Mouse (Mus musculus) limb, embryonic 11.5 days (tissue): ENCODE data around the gene Decr2. TPM values are rescaled to one million over a fixed set of nuclear protein-coding genes. Genes with fewer than 3 reads are reported as not detected.
"Not testable (repeated sequence)": the region's sequence is repeated elsewhere in the genome, so short reads cannot be mapped to it uniquely, and the experiment has no call there.

Source experiments
- ATAC-seq: fragments of 200-750 bp; cut with Nextera tagmentation; 2 replicates; pipeline ENCODE4 v1.8.0; 2017; ENCODE audit warnings: low read depth; ENCODE audit not compliant: insufficient number of reproducible peaks, low FRiP score, low TSS enrichment
- DNase-seq: peaks from one replicate; pipeline ENCODE4 v3.0.0-alpha.2; 2015; ENCODE audit warnings: low spot score
- H3K27ac ChIP-seq: fragments of 300-500 bp; sonication (generic); replicated peaks from 2 replicates; pipeline ENCODE4 v1.5.1; 2014; ENCODE audit warnings: low read depth, mild to moderate bottlenecking, low read length
- H3K27me3 ChIP-seq: fragments of 300-500 bp; sonication (generic); 2 replicates; pipeline ENCODE4 v1.6.1; 2014; ENCODE audit warnings: mild to moderate bottlenecking, low read length, mixed read lengths; ENCODE audit not compliant: control insufficient read depth, insufficient read depth
- H3K36me3 ChIP-seq: fragments of 300-500 bp; sonication (generic); 2 replicates; pipeline ENCODE4 v1.6.1; 2014; ENCODE audit warnings: mild to moderate bottlenecking, low read length, moderate library complexity, mixed read lengths; ENCODE audit not compliant: control insufficient read depth, insufficient read depth
- H3K4me1 ChIP-seq: fragments of 300-500 bp; sonication (generic); 2 replicates; pipeline ENCODE4 v1.6.1; 2014; ENCODE audit warnings: low read length, mixed read lengths; ENCODE audit not compliant: control insufficient read depth, insufficient read depth
- H3K4me2 ChIP-seq: fragments of 300-500 bp; sonication (generic); 2 replicates; pipeline ENCODE4 v1.6.1; 2014; ENCODE audit warnings: low read depth, mild to moderate bottlenecking, moderate library complexity; ENCODE audit not compliant: severe bottlenecking
- H3K4me3 ChIP-seq: fragments of 300-500 bp; sonication (generic); 2 replicates; pipeline ENCODE4 v1.5.1; 2014; ENCODE audit warnings: low read depth, low read length
- H3K9ac ChIP-seq: fragments of 300-500 bp; sonication (generic); 2 replicates; pipeline ENCODE4 v1.6.1; 2014; ENCODE audit warnings: mild to moderate bottlenecking, low read length
- H3K9me3 ChIP-seq: fragments of 300-500 bp; sonication (generic); 2 replicates; pipeline ENCODE4 v1.6.1; 2016; ENCODE audit warnings: low read length; ENCODE audit not compliant: control insufficient read depth
- WGBS: fragments of 180-500 bp; shearing (Covaris S2); extraction: QIAGEN DNeasy Blood & Tissue Kit; methylation state at CpG from one replicate; pipeline ENCODE4 v1.1.7; 2014; 5-methylcytosine and 5-hydroxymethylcytosine counted together
- polyA plus RNA-seq: library from polyadenylated mRNA; unstranded; fragments of >200 nt; fragmentation: Nextera tagmentation; extraction: Ambion mirVana; gene quantifications from 2 replicates; pipeline ENCODE4 v1.2.1, GENCODE M21; 2014

Gene Decr2
- polyA plus RNA-seq, 1 experiment from 2014 or later = 19.0 TPM

GRCm38 (mm10) chr17:26045285-26045684 lies 44.9 kb downstream of the Decr2 start:
- 84% methylated on average over 4 of the region's 4 CpGs for WGBS
- DNase-seq (no peak), ATAC-seq (no peak)
- Histone ChIP-seq H3K9me3 (no peaks in the 10 kb centered on the region), H3K27me3 (no peaks in the 10 kb centered on the region), H3K4me2 (no peak overlapping the region), H3K27ac (no peak overlapping the region), H3K36me3 (no peaks in the 10 kb centered on the region), H3K4me3 (no peak overlapping the region), H3K4me1 (no peaks in the 10 kb centered on the region), H3K9ac (no peak overlapping the region)

DNA sequence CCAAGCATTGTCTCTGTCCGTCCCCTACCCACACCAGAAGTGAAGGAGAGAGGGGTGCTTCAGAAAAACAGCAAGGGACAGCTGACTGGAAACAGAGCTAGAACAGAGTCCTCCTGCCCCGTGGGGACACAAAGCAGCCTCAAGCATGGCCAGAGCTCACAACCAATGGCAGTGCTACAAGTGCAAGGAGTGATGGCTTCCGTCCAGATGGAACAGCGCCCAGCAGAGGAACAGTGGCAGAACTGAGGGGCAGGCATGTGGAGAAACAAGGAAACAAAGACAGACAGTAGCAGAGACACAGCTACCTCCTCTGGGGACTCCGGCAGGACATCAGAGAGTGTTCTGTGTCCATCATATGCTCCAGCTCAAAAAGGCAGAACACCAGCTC lies 46.9 kb downstream of the Decr2 start:
- DNase-seq (no peak), ATAC-seq (no peak)
- Histone ChIP-seq H3K4me2 (no peak overlapping the region), H3K9ac (no peak overlapping the region), H3K4me3 (no peak overlapping the region), H3K9me3 (no peaks in the 10 kb centered on the region), H3K27me3 (no peaks in the 10 kb centered on the region), H3K36me3 (no peaks in the 10 kb centered on the region), H3K27ac (no peak overlapping the region), H3K4me1 (no peaks in the 10 kb centered on the region)
- WGBS = 76% methylated on average over 5 of the region's 5 CpGs

- Histone ChIP-seq H3K4me3 (no peak overlapping the region), H3K9ac (no peak overlapping the region), H3K36me3 (no peaks in the 10 kb centered on the region), H3K4me2 (no peak overlapping the region), H3K27ac (no peak overlapping the region), H3K27me3 (no peaks in the 10 kb centered on the region), H3K9me3 (no peaks in the 10 kb centered on the region), H3K4me1 (no peaks in the 10 kb centered on the region)
- ATAC-seq (no peak), DNase-seq (no peak)
- 89% methylated on average over 13 of the region's 13 CpGs for WGBS
These were observed 47.4 kb downstream of the Decr2 start for GRCm38 (mm10) chr17:26042599-26043248.

DNA sequence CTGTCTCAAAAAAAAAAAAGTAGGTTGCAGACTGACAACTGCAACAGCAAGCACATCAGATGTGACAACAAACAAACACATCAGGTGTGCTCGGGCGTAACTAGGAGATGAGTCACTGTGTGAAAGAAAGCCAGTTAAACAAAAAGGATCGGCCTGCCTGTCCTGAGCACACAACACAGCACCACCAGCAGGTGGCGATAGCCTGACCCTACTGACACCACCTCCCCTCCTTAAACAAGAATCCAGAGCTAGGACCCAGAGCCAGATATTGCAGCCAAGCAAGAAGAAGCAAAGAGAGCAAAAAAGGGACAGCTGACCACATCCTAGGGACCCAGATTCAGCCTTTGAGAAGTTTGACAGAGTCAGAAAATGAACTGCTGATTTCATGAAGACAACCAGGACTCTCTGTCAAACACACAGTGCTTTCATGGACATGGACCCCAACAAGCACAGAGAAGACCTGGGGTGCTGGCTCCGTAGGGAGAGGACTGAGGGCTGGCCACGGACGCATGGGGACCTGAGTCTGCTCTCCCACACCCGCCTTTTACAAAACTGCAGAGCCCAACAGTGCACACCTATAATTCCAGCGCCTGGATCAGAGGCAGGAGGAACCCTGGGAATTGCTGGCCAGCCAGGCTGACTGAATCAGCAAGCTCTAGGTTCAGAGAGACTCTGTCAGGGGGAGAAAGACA lies 48.9 kb downstream of the Decr2 start:
- Histone ChIP-seq H3K4me1 (no peaks in the 10 kb centered on the region), H3K36me3 (no peaks in the 10 kb centered on the region), H3K4me2 (no peak overlapping the region), H3K27ac (no peak overlapping the region), H3K4me3 (no peak overlapping the region), H3K27me3 (no peaks in the 10 kb centered on the region), H3K9me3 (no peaks in the 10 kb centered on the region), H3K9ac (no peak overlapping the region)
- peak; percentile 71 for DNase-seq
- 56% methylated on average over 9 of the region's 9 CpGs for WGBS
- no peak for ATAC-seq

GRCm38 (mm10) chr17:26040711-26041110 lies 49.4 kb downstream of the Decr2 start:
- not testable (repeated sequence) for H3K9ac ChIP-seq, H3K27ac ChIP-seq, H3K4me1 ChIP-seq, H3K27me3 ChIP-seq, H3K4me2 ChIP-seq, H3K4me3 ChIP-seq, ATAC-seq, H3K36me3 ChIP-seq, H3K9me3 ChIP-seq, DNase-seq
- 88% methylated on average over 8 of the region's 8 CpGs for WGBS

GRCm38 (mm10) chr17:26032037-26032436 lies 58.1 kb downstream of the Decr2 start:
- no peak overlapping the region for H3K4me3 ChIP-seq
- H3K36me3 ChIP-seq = no peaks in the 10 kb centered on the region
- ATAC-seq (no peak), DNase-seq (no peak)
- H3K4me1 ChIP-seq = no peaks in the 10 kb centered on the region
- H3K9me3 ChIP-seq = no peaks in the 10 kb centered on the region
- H3K9ac ChIP-seq = no peak overlapping the region
- 82% methylated on average over 6 of the region's 6 CpGs for WGBS
- no peak overlapping the region for H3K27ac ChIP-seq
- H3K27me3 ChIP-seq = no peaks in the 10 kb centered on the region
- H3K4me2 ChIP-seq = no peak overlapping the region

GRCm38 (mm10) chr17:26031583-26031982 lies 58.6 kb downstream of the Decr2 start:
- Histone ChIP-seq H3K27ac (no peak overlapping the region), H3K4me3 (no peak overlapping the region), H3K4me2 (no peak overlapping the region), H3K36me3 (no peaks in the 10 kb centered on the region), H3K27me3 (no peaks in the 10 kb centered on the region), H3K9ac (no peak overlapping the region), H3K4me1 (no peaks in the 10 kb centered on the region), H3K9me3 (no peaks in the 10 kb centered on the region)
- 93% methylated on average over 5 of the region's 5 CpGs for WGBS
- no peak for DNase-seq
- no peak for ATAC-seq
